Mouse (Mus musculus) layer of hippocampus, adult 2 months (tissue): ENCODE results near the gene Lipe. TPM values are rescaled to one million over a fixed set of nuclear protein-coding genes. Genes with fewer than 3 reads are reported as not detected.
A peak's percentile ranks its signal among the peaks of the same experiment; 100 is the strongest.

Experiments used
- DNase-seq, 2 experiments: peaks; one replicate each; pipeline ENCODE4 v3.0.0; 2022; ENCODE audit warnings: low spot score in 2 of 2
- H3K27ac ChIP-seq: fragments of 200-600 bp; 2 replicates; pipeline ENCODE4 v1.8.1; 2022
- H3K4me3 ChIP-seq: fragments of 200-600 bp; 2 replicates; pipeline ENCODE4 v1.8.1; 2022; ENCODE audit warnings: mild to moderate bottlenecking
- CTCF ChIP-seq: fragments of 200-600 bp; conservative IDR thresholded peaks from 2 replicates; pipeline ENCODE4 v1.8.1; 2022; ENCODE audit warnings: antibody characterized with exemption, mild to moderate bottlenecking, moderate library complexity
- total RNA-seq, 2 experiments: library from RNA; stranded (reverse); gene quantifications; 2 replicates each; pipeline ENCODE4 v1.2.3; 2021

Lipe gene
- total RNA-seq, 2 experiments from 2014 or later = 9.1 to 10.0 TPM

DNA sequence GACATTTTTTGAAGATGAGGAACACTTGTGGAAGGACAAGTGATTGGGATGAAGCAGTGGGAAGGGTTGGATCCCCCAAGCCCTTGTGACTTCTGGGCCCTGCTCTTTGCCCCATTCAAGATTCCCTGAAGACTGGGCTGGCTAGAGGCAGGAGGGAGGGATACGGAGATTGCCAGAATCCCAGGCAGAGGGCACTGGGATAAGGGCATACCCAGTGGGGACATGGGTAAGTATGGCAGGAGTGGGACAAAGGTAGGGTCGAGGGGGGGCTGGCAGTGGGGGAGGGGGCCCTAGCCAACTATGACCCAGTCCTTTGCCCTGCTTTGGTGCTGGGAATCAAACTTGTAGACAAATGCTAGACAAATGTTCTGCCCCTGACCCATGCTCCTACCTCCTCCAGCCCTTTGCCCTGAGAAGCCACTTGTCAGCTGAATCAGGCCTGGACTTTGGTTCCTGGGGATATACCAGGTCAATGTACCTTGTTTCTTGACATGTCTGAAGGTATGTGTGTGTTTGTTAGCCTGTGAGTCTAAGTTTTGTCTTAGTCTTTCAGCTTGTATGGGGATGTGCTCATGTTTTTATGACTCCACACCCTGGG, 6.6 kb downstream of the Lipe start:
- Histone ChIP-seq H3K27ac (no peak overlapping the region), H3K4me3 (no peak overlapping the region)
- no peak for DNase-seq
- TF ChIP-seq CTCF = no peak

DNA sequence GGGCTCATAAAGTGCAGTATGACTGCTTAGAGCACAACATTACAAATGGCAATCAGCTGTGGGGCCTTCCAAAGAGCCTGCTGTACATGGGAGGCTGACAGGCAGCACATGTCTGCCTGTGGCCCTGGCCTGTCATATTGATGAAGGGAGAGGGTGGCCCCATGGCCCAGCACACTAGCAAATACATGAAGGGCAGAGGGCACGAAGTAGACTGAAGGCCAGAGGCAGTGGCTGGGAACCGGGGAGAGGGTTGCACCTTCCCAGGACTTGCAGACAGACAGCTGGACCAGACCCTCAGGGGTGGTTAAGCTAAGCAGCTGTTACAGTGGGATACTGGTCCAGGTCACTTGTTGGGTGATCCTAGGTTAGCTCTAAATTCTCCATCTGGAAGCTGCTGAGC, 7.5 kb downstream of the Lipe start:
- Histone ChIP-seq H3K27ac (peak overlapping the region; percentile 37; the same call in 1 of the 2 replicates), H3K4me3 (no peak overlapping the region)
- TF ChIP-seq CTCF = no peak
- no peak for DNase-seq

DNA sequence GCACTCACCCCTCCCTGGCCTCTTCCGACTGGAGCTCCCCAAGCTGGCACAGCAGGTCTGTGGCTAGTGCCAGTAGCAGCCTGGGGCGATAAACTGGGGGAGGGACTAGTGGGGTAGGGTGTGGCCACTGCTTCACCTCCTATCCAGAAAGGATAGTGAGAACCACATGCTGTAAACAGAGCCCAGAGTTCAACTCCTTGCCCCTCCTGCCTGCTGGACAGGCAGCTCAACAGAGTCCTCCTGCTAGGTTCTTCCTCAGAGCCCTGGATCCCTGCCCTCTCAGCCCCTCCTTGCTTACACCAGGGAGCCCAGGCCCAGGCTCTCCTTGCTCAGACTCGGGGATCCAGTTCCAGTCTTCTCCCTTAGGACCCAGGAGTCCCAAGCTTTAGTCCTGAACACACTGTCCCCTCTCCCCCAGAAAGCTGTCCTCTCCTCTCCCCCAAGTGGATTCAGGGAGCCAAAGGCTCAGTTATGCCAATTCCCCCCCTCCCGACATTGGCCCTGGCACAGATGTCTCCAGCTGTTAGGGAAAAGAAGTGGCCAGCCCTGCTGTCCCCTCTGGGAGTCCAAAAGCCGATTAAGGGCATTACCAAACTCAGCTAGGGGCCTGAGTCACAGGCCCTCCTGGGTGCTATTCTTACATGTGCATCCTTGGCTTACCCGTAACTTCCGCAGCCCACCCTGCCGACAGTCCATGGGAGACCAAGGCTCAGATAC, 8.3 kb downstream of the Lipe start:
- Histone ChIP-seq H3K27ac (peak overlapping the region; percentile 37), H3K4me3 (no peak overlapping the region)
- no peak for TF ChIP-seq CTCF
- DNase-seq = no peak

DNA sequence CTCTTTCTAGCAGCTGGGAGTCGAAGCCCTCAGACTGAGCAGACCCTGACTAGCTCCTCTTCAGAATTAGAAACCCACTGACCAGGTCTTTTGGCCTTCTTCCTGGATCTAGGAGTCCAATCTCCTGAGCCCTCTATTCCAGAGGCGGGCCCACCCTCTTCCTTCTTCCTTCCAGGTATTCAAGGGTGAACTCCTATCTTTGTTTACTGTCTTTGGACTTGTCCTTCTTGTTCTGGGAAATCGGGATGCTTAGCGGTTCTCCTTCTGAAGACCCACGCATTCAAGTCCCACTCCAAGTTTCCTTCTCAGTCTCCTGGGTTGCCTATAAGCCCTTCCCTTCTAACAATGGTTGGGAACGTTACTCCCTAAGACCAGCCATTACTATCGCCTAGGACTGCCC, 9.6 kb downstream of the Lipe start:
- TF ChIP-seq CTCF = no peak

DNA sequence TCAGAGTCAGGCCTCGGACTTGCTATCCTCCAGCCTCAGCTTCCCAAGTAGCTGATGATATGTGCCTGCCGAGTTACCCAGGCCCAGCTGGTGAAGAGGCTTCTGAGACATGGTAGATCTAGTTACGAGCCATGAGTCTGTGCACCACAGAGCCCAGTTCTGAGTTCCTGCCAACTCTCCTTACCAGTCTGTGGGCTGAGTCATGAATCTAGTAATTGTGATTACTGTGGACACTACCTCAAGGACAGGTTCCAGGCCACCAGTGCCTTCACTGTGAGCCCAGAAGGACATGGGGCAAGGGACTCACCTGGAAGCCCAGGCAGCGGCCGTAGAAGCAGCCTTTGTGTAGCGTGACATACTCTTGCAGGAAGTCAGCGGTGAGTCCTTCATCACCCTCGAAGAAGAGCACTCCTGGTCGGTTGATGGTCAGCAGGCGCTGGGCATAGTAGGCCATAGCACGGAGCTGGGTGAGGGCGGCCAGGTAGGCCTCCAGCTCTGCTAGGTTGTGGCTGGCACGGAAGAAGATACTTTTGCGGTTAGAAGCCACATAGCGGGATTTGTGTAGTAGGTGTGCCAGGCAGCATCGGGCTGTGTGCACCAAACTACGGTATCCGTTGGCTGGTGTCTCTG, 10.6 kb downstream of the Lipe start:
- no peak for TF ChIP-seq CTCF
- Histone ChIP-seq H3K4me3 (peak overlapping the region; percentile 17; the same call in 1 of the 2 replicates), H3K27ac (peak overlapping the region; percentile 37; the same call in 1 of the 2 replicates)
- no peak for DNase-seq

More for the DNA sequence above, 9.6 kb downstream of the Lipe start:
- no peak for DNase-seq
- Histone ChIP-seq H3K27ac (peak overlapping the region; percentile 37), H3K4me3 (no peak overlapping the region)

DNA sequence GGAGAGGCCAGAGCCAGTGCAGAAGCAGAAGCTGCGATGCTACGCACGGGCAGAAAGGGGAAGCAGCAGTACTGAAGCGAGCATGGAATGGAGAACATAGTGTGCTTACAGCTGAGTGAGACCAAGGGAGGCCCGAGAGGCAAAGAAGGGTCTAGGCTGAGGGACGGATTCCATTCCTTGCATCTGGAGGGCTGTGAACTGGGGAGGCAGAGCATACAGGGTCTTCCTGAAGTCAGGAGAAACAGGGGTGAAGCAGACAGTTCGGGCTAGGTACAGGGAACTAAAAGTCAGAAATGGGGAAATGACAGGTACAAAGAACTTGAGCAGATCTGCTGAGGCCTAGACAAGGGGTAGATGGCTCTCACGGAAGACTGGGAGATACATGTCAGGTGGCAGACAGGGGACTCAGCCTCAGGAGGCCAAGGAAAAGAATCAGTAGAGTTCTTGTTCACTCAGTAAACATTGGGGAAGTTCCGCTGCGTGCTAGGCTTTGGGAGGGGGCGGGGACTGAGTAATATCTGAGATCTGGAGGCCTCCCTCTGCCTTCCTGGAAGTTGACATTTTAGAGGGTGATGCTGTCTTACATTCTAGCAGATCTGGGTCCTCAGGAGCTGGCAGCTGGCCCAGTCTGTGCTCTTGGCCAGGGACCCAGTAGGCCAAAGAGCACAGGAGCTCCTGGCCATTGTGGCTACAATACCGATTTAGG, 12.5 kb downstream of the Lipe start:
- TF ChIP-seq CTCF = no peak
- DNase-seq = peak in 1 of 2 experiments; percentile 38
- no peak overlapping the region; the same call in 1 of the 2 replicates for H3K4me3 ChIP-seq
- H3K27ac ChIP-seq = peak overlapping the region; percentile 37

DNA sequence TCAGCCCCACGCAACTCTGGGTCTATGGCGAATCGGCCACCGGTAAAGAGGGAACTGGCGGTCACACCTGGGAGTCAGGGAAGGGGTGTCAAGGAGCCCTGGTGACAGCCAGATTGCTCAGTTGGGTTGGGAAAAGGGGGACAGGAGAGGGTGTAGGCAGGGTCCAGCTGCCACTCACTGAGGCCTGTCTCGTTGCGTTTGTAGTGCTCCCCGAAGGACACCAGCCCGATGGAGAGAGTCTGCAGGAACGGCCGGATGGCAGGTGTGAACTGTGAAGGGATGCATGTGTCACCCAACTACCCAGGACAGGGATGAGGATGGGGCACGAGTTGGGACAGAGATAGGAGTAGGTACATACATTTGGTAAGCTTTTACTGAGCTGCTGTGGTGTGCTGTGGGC, 13.3 kb downstream of the Lipe start:
- no peak for TF ChIP-seq CTCF
- Histone ChIP-seq H3K27ac (peak overlapping the region; percentile 37; the same call in 1 of the 2 replicates), H3K4me3 (no peak overlapping the region)
- DNase-seq = no peak

DNA sequence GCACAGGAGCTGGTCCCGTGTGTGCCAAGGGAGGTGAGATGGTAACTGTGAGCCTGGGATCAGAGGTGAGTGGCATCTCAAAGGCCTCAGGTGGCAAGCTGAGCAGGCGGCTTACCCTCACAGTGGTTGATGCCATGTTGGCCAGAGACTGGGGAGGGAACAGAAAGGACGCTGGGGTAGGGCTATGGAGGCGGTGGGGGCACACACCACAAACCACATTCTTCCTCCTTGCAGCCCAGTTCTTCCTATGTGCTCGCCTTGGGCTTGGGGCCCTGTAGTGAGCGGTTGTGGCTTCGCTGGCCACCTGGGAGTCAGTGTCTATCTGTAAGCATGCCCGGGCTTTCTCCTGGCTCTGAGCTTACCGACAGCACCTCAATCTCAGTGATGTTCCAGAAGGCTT, 13.7 kb downstream of the Lipe start:
- no peak overlapping the region for H3K4me3 ChIP-seq
- H3K27ac ChIP-seq = no peak overlapping the region
- no peak for DNase-seq
- TF ChIP-seq CTCF = no peak

DNA sequence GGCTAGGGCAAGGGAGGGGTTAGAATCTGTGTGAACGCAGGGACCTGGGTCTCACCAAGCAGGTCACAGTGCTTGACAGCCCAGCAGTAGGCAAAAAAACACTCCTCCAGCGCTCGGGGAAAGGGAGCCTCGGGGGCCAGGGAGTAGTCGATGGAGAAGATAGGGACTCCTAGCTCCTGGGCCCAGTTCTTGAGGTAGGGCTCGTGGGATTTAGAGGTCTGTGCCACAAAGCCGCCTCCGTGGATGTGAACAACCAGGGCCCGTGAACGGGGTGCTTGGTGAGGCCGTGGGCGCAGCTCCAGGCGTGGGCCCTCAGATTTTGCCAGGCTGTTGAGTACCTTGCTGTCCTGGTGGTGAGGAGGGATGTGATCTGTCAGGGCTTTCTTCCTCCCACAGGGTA, 14.2 kb downstream of the Lipe start:
- TF ChIP-seq CTCF = no peak
- no peak overlapping the region for H3K4me3 ChIP-seq
- DNase-seq = no peak
- no peak overlapping the region for H3K27ac ChIP-seq

DNA sequence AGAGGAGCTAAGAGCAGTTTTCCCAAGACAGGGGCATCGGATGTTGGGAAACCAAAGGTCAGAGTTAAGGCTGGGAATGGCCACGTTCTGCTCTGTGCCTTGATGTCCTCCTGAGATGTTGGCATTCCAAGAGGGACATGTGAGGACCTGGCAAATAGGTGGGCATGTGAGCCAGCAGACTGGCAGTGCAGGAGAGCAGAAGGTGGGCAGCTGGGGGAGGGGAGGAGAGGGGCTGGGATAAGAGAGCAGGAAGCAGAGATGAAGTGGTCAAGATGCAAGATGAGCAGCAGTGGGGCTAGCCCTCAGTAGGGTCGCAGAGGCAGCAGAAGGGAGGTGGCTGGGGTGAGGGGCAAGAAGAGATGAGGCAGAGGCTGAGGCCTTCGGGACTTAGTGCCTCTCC, 14.6 kb downstream of the Lipe start:
- no peak for TF ChIP-seq CTCF
- no peak overlapping the region for H3K4me3 ChIP-seq
- no peak for DNase-seq
- H3K27ac ChIP-seq = no peak overlapping the region

DNA sequence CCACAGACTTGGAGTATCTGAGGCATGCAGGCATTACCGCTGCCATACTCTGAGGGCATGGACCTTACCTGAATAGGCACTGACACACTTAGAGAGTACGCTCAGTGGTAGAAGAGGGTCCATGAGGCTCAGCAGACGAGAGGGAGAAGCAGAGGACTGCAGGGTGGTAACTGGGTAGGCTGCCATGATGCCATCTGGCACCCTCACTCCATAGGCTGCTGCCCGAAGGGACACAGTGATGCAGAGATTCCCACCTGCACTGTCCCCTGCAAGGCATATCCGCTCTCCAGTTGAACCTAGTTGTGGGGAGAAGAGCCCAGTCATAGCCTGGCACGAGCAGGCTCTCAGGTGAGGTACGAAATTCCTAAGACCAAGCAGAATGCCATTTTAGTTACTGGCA, 15.1 kb downstream of the Lipe start:
- no peak overlapping the region for H3K4me3 ChIP-seq
- no peak overlapping the region for H3K27ac ChIP-seq

DNA sequence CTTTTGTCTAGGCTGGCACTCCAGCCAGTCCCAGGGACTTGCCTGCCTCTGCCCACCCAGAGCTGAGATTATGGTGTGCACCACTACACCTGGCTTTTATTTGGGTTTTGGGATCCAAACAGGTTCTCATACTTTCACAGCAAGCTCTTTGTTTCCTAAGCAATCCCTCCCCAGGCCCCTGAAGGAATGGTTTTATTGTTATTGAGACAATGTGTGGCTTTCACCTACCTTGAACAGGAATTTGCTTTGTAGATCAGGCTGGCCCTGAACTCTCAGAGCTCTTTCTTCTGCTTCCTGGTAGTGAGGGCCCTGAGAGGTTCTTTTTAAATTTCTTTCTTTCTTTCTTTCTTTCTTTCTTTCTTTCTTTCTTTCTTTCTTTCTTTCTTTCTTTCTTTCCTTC, 16.0 kb downstream of the Lipe start:
- no peak overlapping the region for H3K27ac ChIP-seq
- TF ChIP-seq CTCF = no peak
- no peak for DNase-seq
- no peak overlapping the region for H3K4me3 ChIP-seq

More for the DNA sequence above, 15.1 kb downstream of the Lipe start:
- no peak for DNase-seq
- no peak for TF ChIP-seq CTCF

DNA sequence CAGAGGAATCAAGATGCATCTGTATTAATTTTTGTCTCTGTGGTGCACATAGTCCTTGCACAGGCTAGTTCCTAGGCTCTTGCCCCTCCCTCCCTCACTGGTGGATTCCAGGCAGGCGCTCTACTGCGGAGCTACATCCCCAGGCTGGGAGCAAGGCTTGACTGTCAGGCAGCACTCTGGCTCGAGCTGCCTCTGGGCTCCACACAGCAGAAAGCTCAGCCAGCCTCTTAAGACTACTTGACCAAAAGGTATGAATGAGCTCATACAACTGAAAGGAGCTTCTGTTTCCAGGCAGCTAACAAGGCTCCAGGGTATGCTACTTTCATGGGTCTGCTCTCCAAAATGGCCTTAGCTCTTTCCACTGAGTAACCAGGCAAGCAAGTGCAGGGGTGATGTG, 17.2 kb downstream of the Lipe start:
- no peak for DNase-seq
- TF ChIP-seq CTCF = no peak
- no peak overlapping the region for H3K27ac ChIP-seq
- H3K4me3 ChIP-seq = no peak overlapping the region
